Mouse (Mus musculus) lung, embryonic 14.5 days (tissue): Measurements from ENCODE around the gene Fam129b. TPM values are rescaled to one million over a fixed set of nuclear protein-coding genes. Genes with fewer than 3 reads are reported as not detected.

Source experiments
- ATAC-seq: fragments of 200-750 bp; cut with Nextera tagmentation; 2 replicates; pipeline ENCODE4 v1.8.0; 2017; ENCODE audit warnings: mild to moderate bottlenecking, moderate TSS enrichment, moderate library complexity; ENCODE audit not compliant: insufficient read depth
- DNase-seq: peaks from one replicate; pipeline ENCODE4 v3.0.0-alpha.2; 2015
- H3K27ac ChIP-seq: fragments of 300-500 bp; sonication (generic); 2 replicates; pipeline ENCODE4 v1.5.1; 2014; ENCODE audit warnings: low read depth, mild to moderate bottlenecking, moderate library complexity
- H3K27me3 ChIP-seq: fragments of 300-500 bp; sonication (generic); 2 replicates; pipeline ENCODE4 v1.6.1; 2014; ENCODE audit warnings: low read length, control low read depth; ENCODE audit not compliant: insufficient read depth
- H3K36me3 ChIP-seq: fragments of 300-500 bp; sonication (generic); 2 replicates; pipeline ENCODE4 v1.6.1; 2014; ENCODE audit warnings: control low read depth; ENCODE audit not compliant: insufficient read depth
- H3K4me1 ChIP-seq: fragments of 300-500 bp; sonication (generic); 2 replicates; pipeline ENCODE4 v1.6.1; 2014; ENCODE audit warnings: antibody characterized with exemption, control low read depth; ENCODE audit not compliant: insufficient read depth
- H3K4me2 ChIP-seq: fragments of 300-500 bp; sonication (generic); 2 replicates; pipeline ENCODE4 v1.6.1; 2014; ENCODE audit warnings: mild to moderate bottlenecking
- H3K4me3 ChIP-seq: fragments of 300-500 bp; sonication (generic); 2 replicates; pipeline ENCODE4 v1.5.1; 2014; ENCODE audit warnings: low read depth, low read length
- H3K9ac ChIP-seq: fragments of 300-500 bp; sonication (generic); 2 replicates; pipeline ENCODE4 v1.6.1; 2014
- H3K9me3 ChIP-seq: fragments of 300-500 bp; sonication (generic); 2 replicates; pipeline ENCODE4 v1.6.1; 2016; ENCODE audit warnings: low read depth, low read length, control low read depth
- CTCF ChIP-seq: IDR thresholded peaks from 2 replicates; pipeline ENCODE4 v1.5.1; 2016; ENCODE audit warnings: antibody characterized with exemption, low read depth
- WGBS: fragments of 180-500 bp; shearing (Covaris S2); extraction: QIAGEN DNeasy Blood & Tissue Kit; methylation state at CpG from one replicate; pipeline ENCODE4 v1.1.7; 2014; 5-methylcytosine and 5-hydroxymethylcytosine counted together
- polyA plus RNA-seq: library from polyadenylated mRNA; unstranded; fragments of >200 nt; fragmentation: Nextera tagmentation; extraction: Ambion mirVana; gene quantifications from 2 replicates; pipeline ENCODE4 v1.2.1, GENCODE M21; 2014

The Fam129b gene
- 41.2 and 46.5 TPM in 2 replicates for polyA plus RNA-seq

DNA sequence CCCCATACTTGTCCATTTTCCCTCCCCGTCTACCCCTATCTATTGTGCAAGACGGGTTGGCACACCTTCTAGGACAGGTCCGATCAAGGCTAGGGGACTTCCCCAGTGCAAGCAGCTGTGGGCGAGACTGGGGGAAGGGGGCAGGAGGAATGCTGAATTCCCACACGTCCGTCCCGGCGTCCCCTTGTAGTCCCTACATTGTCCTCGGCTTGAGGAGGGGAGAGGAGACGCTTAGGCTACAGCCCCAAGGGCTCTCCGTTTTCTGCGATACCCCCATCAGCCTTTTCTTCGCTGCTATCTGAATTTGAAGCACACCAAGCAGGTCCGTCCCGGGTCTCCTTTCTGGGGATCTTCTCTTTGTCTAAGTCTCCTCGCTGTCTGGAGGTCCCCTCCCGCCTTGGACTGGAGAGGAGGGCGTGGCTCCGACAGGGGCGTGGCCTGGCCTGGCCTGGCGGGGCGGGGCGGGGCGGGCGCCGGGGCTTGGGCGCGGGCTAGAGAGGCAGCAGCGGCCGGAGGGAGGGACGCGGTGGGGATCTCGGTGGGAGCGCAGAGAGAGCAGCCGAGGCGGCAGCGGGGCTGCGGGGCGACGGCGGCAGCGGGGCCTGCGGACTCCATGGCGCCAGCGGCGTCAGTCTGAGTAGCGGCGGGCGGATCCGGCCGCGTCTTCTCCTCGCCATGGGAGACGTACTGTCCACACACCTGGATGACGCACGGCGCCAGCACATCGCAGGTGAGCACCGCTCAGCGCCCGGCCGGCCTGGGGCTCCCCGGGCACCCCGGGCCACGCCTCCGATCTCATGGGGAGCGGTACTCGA, at the start of gene Fam129b:
TSS of gene Fam129b (plus strand) at position 440 of the 815 bp plus-strand sequence.
- H3K4me1 ChIP-seq, result peaks cover 33% of the 10 kb centered on the region

DNA sequence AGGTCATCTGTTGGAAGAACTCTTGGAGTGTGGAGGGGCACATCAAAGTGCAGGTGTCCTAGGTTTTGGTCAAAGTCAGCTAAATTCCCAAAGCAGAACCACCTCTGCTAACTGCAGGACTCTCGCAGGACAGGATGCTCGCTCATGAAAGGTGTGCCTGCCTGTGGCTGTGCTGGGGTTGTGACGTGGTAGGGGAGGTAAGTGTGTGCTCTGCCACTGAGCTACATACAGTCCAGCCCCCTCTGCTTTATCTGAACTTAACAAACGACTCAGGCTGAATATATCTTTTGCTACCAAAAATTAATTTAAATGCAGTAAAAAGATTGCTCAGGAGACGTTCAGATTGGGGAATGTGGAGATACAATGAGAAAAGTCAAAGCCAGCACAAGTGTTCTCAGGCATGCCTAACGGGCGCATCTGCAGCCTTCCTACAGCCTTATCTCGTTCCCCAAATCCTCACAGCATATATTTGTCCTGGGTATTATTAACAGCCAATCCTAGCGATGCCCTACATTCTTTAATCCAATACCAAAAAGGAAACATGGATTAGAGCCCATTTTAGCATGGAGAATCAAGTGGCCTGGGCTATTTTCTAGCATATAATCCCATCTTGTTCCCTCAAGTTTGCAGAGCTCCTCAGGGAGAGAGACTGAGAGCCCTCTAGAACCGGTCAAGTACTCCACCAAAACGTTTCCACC, 46.8 kb upstream of the Fam129b start:
- no peaks in the 10 kb centered on the region for H3K36me3 ChIP-seq
- H3K9ac ChIP-seq, result no peak overlapping the region
- H3K27ac ChIP-seq, result no peak overlapping the region
- ATAC-seq, result no peak
- TF ChIP-seq CTCF, result no peak
- no peaks in the 10 kb centered on the region for H3K27me3 ChIP-seq
- H3K9me3 ChIP-seq, result no peaks in the 10 kb centered on the region
- no peak overlapping the region for H3K4me3 ChIP-seq
- H3K4me2 ChIP-seq, result no peak overlapping the region
- peaks cover 5% of the 10 kb centered on the region for H3K4me1 ChIP-seq
- WGBS, result 59% methylated on average over 11 of the region's 11 CpGs
- no peak for DNase-seq

More for the DNA sequence above, at the start of gene Fam129b:
- Histone ChIP-seq H3K4me3 (peak within 1 kb of the TSS; percentile 88), H3K27ac (peak within 1 kb of the TSS; percentile 94), H3K36me3 (0 out of 2 replicates have a peak, but pooled peaks cover 5% of the 10 kb centered on the region), H3K9ac (peak within 1 kb of the TSS; percentile 83), H3K9me3 (no peaks in the 10 kb centered on the region), H3K27me3 (no peaks in the 10 kb centered on the region), H3K4me2 (peak within 1 kb of the TSS; percentile 87)
- no peak for TF ChIP-seq CTCF
- peak; percentile 94 for DNase-seq
- WGBS, result under 1% methylated on average over 65 of the region's 68 CpGs
- peak; percentile 84 for ATAC-seq

GRCm38 (mm10) chr2:32834496-32834895, 41.4 kb upstream of the Fam129b start:
- no peaks in the 10 kb centered on the region for H3K9me3 ChIP-seq
- H3K4me2 ChIP-seq, result peak overlapping the region; percentile 35
- DNase-seq (peak; percentile 78), ATAC-seq (peak; percentile 84)
- TF ChIP-seq CTCF, result no peak
- peaks cover 9% of the 10 kb centered on the region for H3K4me1 ChIP-seq
- WGBS, result 16% methylated on average over 7 of the region's 7 CpGs
- peak overlapping the region; percentile 22 for H3K9ac ChIP-seq
- no peaks in the 10 kb centered on the region for H3K27me3 ChIP-seq
- H3K27ac ChIP-seq, result peak overlapping the region; percentile 90
- no peak overlapping the region for H3K4me3 ChIP-seq
- no peaks in the 10 kb centered on the region for H3K36me3 ChIP-seq

DNA sequence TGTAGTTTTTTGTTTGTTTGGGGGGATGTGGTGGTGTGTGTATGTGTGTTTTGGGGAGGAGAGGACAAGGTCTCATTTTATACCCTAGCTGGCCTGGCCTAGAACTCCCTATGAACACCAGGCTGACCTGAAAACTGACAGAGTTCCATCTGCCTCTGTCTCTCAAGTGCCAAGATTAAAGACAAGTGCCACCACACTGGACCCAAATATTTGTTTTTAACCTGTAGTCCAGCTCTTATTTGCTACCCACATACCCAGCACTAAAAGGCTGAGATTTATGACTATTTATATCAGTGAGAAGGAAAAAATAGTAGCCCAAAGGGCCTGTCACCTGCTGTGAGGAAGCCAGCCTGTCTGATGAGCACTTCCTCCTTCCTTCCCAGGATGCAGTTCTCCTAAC, 40.3 kb upstream of the Fam129b start:
- Histone ChIP-seq H3K9ac (no peak overlapping the region), H3K4me3 (no peak overlapping the region), H3K4me1 (peaks cover 9% of the 10 kb centered on the region), H3K9me3 (no peaks in the 10 kb centered on the region), H3K36me3 (no peaks in the 10 kb centered on the region), H3K4me2 (no peak overlapping the region), H3K27me3 (no peaks in the 10 kb centered on the region), H3K27ac (peak overlapping the region; percentile 90)
- no peak for TF ChIP-seq CTCF
- ATAC-seq, result no peak
- DNase-seq, result no peak

- no peak for DNase-seq
- Histone ChIP-seq H3K27ac (no peak overlapping the region), H3K4me1 (peaks cover 9% of the 10 kb centered on the region), H3K9ac (no peak overlapping the region), H3K9me3 (no peaks in the 10 kb centered on the region), H3K4me3 (no peak overlapping the region), H3K4me2 (no peak overlapping the region), H3K36me3 (0 out of 2 replicates have a peak, but pooled peaks cover 4% of the 10 kb centered on the region), H3K27me3 (no peaks in the 10 kb centered on the region)
- TF ChIP-seq CTCF, result no peak
- WGBS, result 55% methylated on average over 9 of the region's 9 CpGs
- no peak for ATAC-seq
Observed at GRCm38 (mm10) chr2:32838147-32838884, 37.6 kb upstream of the Fam129b start.

GRCm38 (mm10) chr2:32839261-32839660, 36.7 kb upstream of the Fam129b start:
- DNase-seq (no peak), ATAC-seq (no peak)
- Histone ChIP-seq H3K27ac (no peak overlapping the region), H3K36me3 (0 out of 2 replicates have a peak, but pooled peaks cover 4% of the 10 kb centered on the region), H3K9me3 (no peaks in the 10 kb centered on the region), H3K4me2 (no peak overlapping the region), H3K4me3 (no peak overlapping the region), H3K27me3 (no peaks in the 10 kb centered on the region), H3K4me1 (peaks cover 9% of the 10 kb centered on the region), H3K9ac (no peak overlapping the region)
- TF ChIP-seq CTCF, result no peak
- WGBS, result 67% methylated on average over 2 of the region's 2 CpGs
